Comparison of ENCODE assay signal across 13 mouse cellular contexts in genomic region chr6:145850789-145851188, GRCm38 (mm10). TPM values are rescaled to one million over a fixed set of nuclear protein-coding genes. Genes with fewer than 3 reads are reported as not detected.
A peak's percentile ranks its signal among the peaks of the same experiment; 100 is the strongest.
DNase-seq lines count a peak whose midpoint lies in the region; ATAC-seq lines count a peak whose summit lies in the region.
"Had no signal": no experiment of that assay in that cellular context is flagged by ENCODE, and none has a peak within 500 bp of the region (broad histone marks: within the 10 kb centered on the region; RNA-seq: fewer than 3 reads in every experiment).

No protein-coding gene starts in this region.

- no peak for ATAC-seq in forebrain, embryonic 15.5 days (replicated peaks)
- ATAC-seq: inflammation-experienced regulatory T-cells, adult 6 months had no signal

- H3K4me3 ChIP-seq in forebrain, embryonic 15.5 days: no peak overlapping the region
- H3K4me3 ChIP-seq: erythroblast, embryonic 14.5 days; left cerebral cortex, adult 2 months had no signal

- no peaks in the 10 kb centered on the region for H3K9me3 ChIP-seq in forebrain, embryonic 15.5 days

- no peaks in the 10 kb centered on the region for H3K27me3 ChIP-seq in forebrain, embryonic 15.5 days

- H3K36me3 ChIP-seq in forebrain, embryonic 15.5 days: no peaks in the 10 kb centered on the region
- H3K36me3 ChIP-seq: G1E had no signal

- H3K9ac ChIP-seq in forebrain, embryonic 15.5 days (replicated peaks): no peak overlapping the region

- peak; percentile 54 for DNase-seq in ovary, adult 18-20 months (ENCODE audit: low spot score)
- DNase-seq in ovary, postnatal 10 days (ENCODE audit: low spot score): no peak
- peak; percentile 82 to 93 for DNase-seq in gastrocnemius, adult 8-10 months (ENCODE audit: low spot score in 2 of 2)
- DNase-seq in heart, postnatal 4 days: peak; percentile 87
- DNase-seq in testis, postnatal 10 days (ENCODE audit: low spot score): peak; percentile 79
- DNase-seq in right cerebral cortex, postnatal 10 days (ENCODE audit: low spot score in 2 of 2): no peak
- no peak for DNase-seq in layer of hippocampus, adult 8-10 months (ENCODE audit: low spot score in 2 of 2)

- H3K4me2 ChIP-seq in forebrain, embryonic 15.5 days (replicated peaks): no peak overlapping the region

- peaks cover 8% of the 10 kb centered on the region for H3K4me1 ChIP-seq in forebrain, embryonic 15.5 days

- 59% methylated on average over 2 of the region's 2 CpGs for WGBS in forebrain, embryonic 15.5 days

- no peak overlapping the region for H3K27ac ChIP-seq in forebrain, embryonic 15.5 days (replicated peaks)
- H3K27ac ChIP-seq: left cerebral cortex, adult 2 months; macrophage had no signal

RNA-seq across cellular contexts. Expression of gene Bhlhe41, which starts 14.6 kb away (rescaled TPM):
- total RNA-seq in gastrocnemius, adult 8-10 months (2022): 10 to 100 TPM; 42.8 to 74.8 (median 45.1) TPM
- 10 to 100 TPM; 10.5 to 12.7 TPM for total RNA-seq in heart, postnatal 4 days (2021)
- 2.5 and 2.9 TPM in 2 replicates for polyA plus RNA-seq in forebrain, embryonic 15.5 days (2015; fragmentation: Nextera tagmentation; extraction: Ambion mirVana)
- 10 to 100 TPM; 56.4 to 70.3 (median 63.4) TPM for total RNA-seq in layer of hippocampus, adult 8-10 months (2022)
- polyA plus RNA-seq: G1E had no signal

Comparison
In these comparisons a context has a peak if more than half of its experiments do, and no peak if none do; other contexts are left out.
1. DNase-seq: peak in ovary, adult 18-20 months (single experiment), gastrocnemius, adult 8-10 months (2 of 2), heart, postnatal 4 days (single experiment) and testis, postnatal 10 days (single experiment); none in ovary, postnatal 10 days (single experiment), right cerebral cortex, postnatal 10 days (0 of 2) and layer of hippocampus, adult 8-10 months (0 of 2).